ENCODE assay signal across 26 mouse cellular contexts in genomic region chr8:64811083-64811482, GRCm38 (mm10). TPM values are rescaled to one million over a fixed set of nuclear protein-coding genes. Genes with fewer than 3 reads are reported as not detected.
DNase-seq lines count a peak whose midpoint lies in the region; ATAC-seq and TF ChIP-seq lines count a peak whose summit lies in the region.
"Had no signal": no experiment of that assay in that cellular context is flagged by ENCODE, and none has a peak within 500 bp of the region (broad histone marks: within the 10 kb centered on the region; RNA-seq: fewer than 3 reads in every experiment).

No protein-coding gene starts in this region.

- peak; percentile 46; the same call in 1 of the 2 replicates for ATAC-seq in forebrain, embryonic 11.5 days (replicated peaks; ENCODE audit: low FRiP score)
- ATAC-seq in forebrain, embryonic 15.5 days (replicated peaks), result no peak
- 0 out of 2 replicates have a peak, but pooled peaks have one; percentile 24 for ATAC-seq in midbrain, embryonic 11.5 days (ENCODE audit: low FRiP score)
- ATAC-seq in midbrain, embryonic 15.5 days (replicated peaks), result peak; percentile 45; the same call in 1 of the 2 replicates
- no peak for ATAC-seq in midbrain, embryonic 13.5 days
- ATAC-seq: activated CD4-positive, CD25-positive, alpha-beta regulatory T cell, adult 4 months; CD4-positive, CD25-positive, alpha-beta regulatory T cell, adult 4 months; forebrain, embryonic 14.5 days; Patski had no signal

- no peaks in the 10 kb centered on the region for H3K36me3 ChIP-seq in forebrain, embryonic 11.5 days (ENCODE audit: control insufficient read depth, insufficient read depth, low read length)
- H3K36me3 ChIP-seq in forebrain, embryonic 15.5 days, result peaks cover 9% of the 10 kb centered on the region; the same call in 1 of the 2 replicates
- peaks cover 17% of the 10 kb centered on the region for H3K36me3 ChIP-seq in heart, embryonic 10.5 days
- H3K36me3 ChIP-seq in heart, adult 2 months (ENCODE audit: control insufficient read depth, insufficient read depth, low read length), result no peaks in the 10 kb centered on the region
- H3K36me3 ChIP-seq in midbrain, embryonic 11.5 days (ENCODE audit: control insufficient read depth, insufficient read depth, low read length), result 0 out of 2 replicates have a peak, but pooled peaks cover 3% of the 10 kb centered on the region
- peaks cover 32% of the 10 kb centered on the region for H3K36me3 ChIP-seq in midbrain, embryonic 10.5 days
- H3K36me3 ChIP-seq in midbrain, embryonic 15.5 days (replicated peaks), result peaks cover 9% of the 10 kb centered on the region; the same call in 1 of the 2 replicates
- peaks cover 15% of the 10 kb centered on the region for H3K36me3 ChIP-seq in midbrain, embryonic 13.5 days

- no peaks in the 10 kb centered on the region for H3K27me3 ChIP-seq in forebrain, embryonic 11.5 days (ENCODE audit: control insufficient read depth, insufficient read depth, low read length)
- H3K27me3 ChIP-seq in forebrain, embryonic 15.5 days, result no peaks in the 10 kb centered on the region
- no peaks in the 10 kb centered on the region for H3K27me3 ChIP-seq in heart, embryonic 10.5 days (ENCODE audit: insufficient read depth, poor library complexity, severe bottlenecking)
- no peaks in the 10 kb centered on the region for H3K27me3 ChIP-seq in heart, adult 2 months (ENCODE audit: control insufficient read depth, insufficient read depth, low read length)
- no peaks in the 10 kb centered on the region for H3K27me3 ChIP-seq in midbrain, embryonic 11.5 days (ENCODE audit: control insufficient read depth, insufficient read depth, low read length)
- H3K27me3 ChIP-seq in midbrain, embryonic 10.5 days (ENCODE audit: low read depth, poor library complexity, severe bottlenecking), result no peaks in the 10 kb centered on the region
- H3K27me3 ChIP-seq in midbrain, embryonic 15.5 days (replicated peaks), result no peaks in the 10 kb centered on the region
- no peaks in the 10 kb centered on the region for H3K27me3 ChIP-seq in midbrain, embryonic 13.5 days
- H3K27me3 ChIP-seq: CH12.LX; embryonic facial prominence, embryonic 12.5 days; forebrain, embryonic 12.5 days; Patski had no signal

- H3K27ac ChIP-seq in forebrain, embryonic 11.5 days (ENCODE audit: low read depth, low read length), result no peak overlapping the region
- H3K27ac ChIP-seq in forebrain, embryonic 15.5 days (replicated peaks), result no peak overlapping the region
- no peak overlapping the region for H3K27ac ChIP-seq in heart, embryonic 10.5 days
- H3K27ac ChIP-seq in heart, adult 2 months, result no peak overlapping the region
- no peak overlapping the region for H3K27ac ChIP-seq in midbrain, embryonic 11.5 days (ENCODE audit: low read depth, low read length)
- H3K27ac ChIP-seq in midbrain, embryonic 10.5 days (replicated peaks), result no peak overlapping the region
- no peak overlapping the region for H3K27ac ChIP-seq in midbrain, embryonic 15.5 days
- H3K27ac ChIP-seq in midbrain, embryonic 13.5 days, result no peak overlapping the region
- H3K27ac ChIP-seq: embryonic facial prominence, embryonic 10.5 days; embryonic facial prominence, embryonic 12.5 days; forebrain, embryonic 12.5 days had no signal

- no peak for DNase-seq in forebrain, embryonic 11.5 days (ENCODE audit: low spot score)
- peak; percentile 70 for DNase-seq in heart, embryonic 10.5 days (ENCODE audit: low spot score)
- no peak for DNase-seq in heart, adult 2 months
- no peak for DNase-seq in midbrain, embryonic 11.5 days (ENCODE audit: low spot score, missing footprints)
- no peak for DNase-seq in midbrain, embryonic 10.5 days (ENCODE audit: low spot score)
- DNase-seq: adrenal gland, adult 8-10 months; adrenal gland, postnatal 14 days; adrenal gland, postnatal 36 days; B cell, adult 2 months; cerebellum, adult 11-12 months; cerebellum, adult 2 months; cerebellum, adult 9-10 months; cerebellum, postnatal 10 days; cerebellum, postnatal 25 days had no signal

- no peak overlapping the region for H3K9ac ChIP-seq in forebrain, embryonic 11.5 days (ENCODE audit: low read length)
- H3K9ac ChIP-seq in forebrain, embryonic 15.5 days (replicated peaks), result no peak overlapping the region
- H3K9ac ChIP-seq in heart, adult 2 months (ENCODE audit: low read depth, low read length), result no peak overlapping the region
- no peak overlapping the region for H3K9ac ChIP-seq in midbrain, embryonic 11.5 days (ENCODE audit: low read length)
- H3K9ac ChIP-seq in midbrain, embryonic 15.5 days, result no peak overlapping the region
- no peak overlapping the region for H3K9ac ChIP-seq in midbrain, embryonic 13.5 days (replicated peaks)
- H3K9ac ChIP-seq: embryonic facial prominence, embryonic 12.5 days; forebrain, embryonic 12.5 days had no signal

- 82% methylated on average over 4 of the region's 4 CpGs for WGBS in forebrain, embryonic 11.5 days
- WGBS in forebrain, embryonic 15.5 days, result 73% methylated on average over 4 of the region's 4 CpGs
- WGBS in heart, embryonic 10.5 days, result 98% methylated on average over 4 of the region's 4 CpGs
- 97% methylated on average over 4 of the region's 4 CpGs for WGBS in heart, adult 2 months
- WGBS in midbrain, embryonic 11.5 days, result 96% methylated on average over 4 of the region's 4 CpGs
- 95% methylated on average over 4 of the region's 4 CpGs for whole genome bisulfite sequencing in midbrain, embryonic 10.5 days
- 84% methylated on average over 4 of the region's 4 CpGs for WGBS in midbrain, embryonic 15.5 days
- 85% methylated on average over 4 of the region's 4 CpGs for WGBS in midbrain, embryonic 13.5 days

- H3K9me3 ChIP-seq in forebrain, embryonic 11.5 days (ENCODE audit: control insufficient read depth, low read length), result no peaks in the 10 kb centered on the region; the same call in 1 of the 2 replicates
- H3K9me3 ChIP-seq in forebrain, embryonic 15.5 days, result no peaks in the 10 kb centered on the region
- H3K9me3 ChIP-seq in heart, embryonic 10.5 days, result no peaks in the 10 kb centered on the region
- no peaks in the 10 kb centered on the region for H3K9me3 ChIP-seq in midbrain, embryonic 11.5 days (ENCODE audit: control insufficient read depth, low read length)
- H3K9me3 ChIP-seq in midbrain, embryonic 10.5 days (replicated peaks), result no peaks in the 10 kb centered on the region
- no peaks in the 10 kb centered on the region for H3K9me3 ChIP-seq in midbrain, embryonic 15.5 days
- H3K9me3 ChIP-seq in midbrain, embryonic 13.5 days, result no peaks in the 10 kb centered on the region
- H3K9me3 ChIP-seq: embryonic facial prominence, embryonic 10.5 days; embryonic facial prominence, embryonic 12.5 days; forebrain, embryonic 12.5 days; G1E had no signal

- no peaks in the 10 kb centered on the region for H3K4me1 ChIP-seq in forebrain, embryonic 11.5 days (replicated peaks; ENCODE audit: control insufficient read depth, insufficient read depth, low read length)
- no peaks in the 10 kb centered on the region for H3K4me1 ChIP-seq in forebrain, embryonic 15.5 days
- H3K4me1 ChIP-seq in heart, embryonic 10.5 days, result no peaks in the 10 kb centered on the region
- 0 out of 2 replicates have a peak, but pooled peaks cover 2% of the 10 kb centered on the region for H3K4me1 ChIP-seq in heart, adult 2 months (ENCODE audit: control insufficient read depth, insufficient read depth, low read length)
- H3K4me1 ChIP-seq in midbrain, embryonic 11.5 days (ENCODE audit: control insufficient read depth, insufficient read depth, low read length), result no peaks in the 10 kb centered on the region
- H3K4me1 ChIP-seq in midbrain, embryonic 10.5 days, result no peaks in the 10 kb centered on the region
- H3K4me1 ChIP-seq in midbrain, embryonic 15.5 days, result no peaks in the 10 kb centered on the region
- H3K4me1 ChIP-seq in midbrain, embryonic 13.5 days (replicated peaks), result 0 out of 2 replicates have a peak, but pooled peaks cover 3% of the 10 kb centered on the region
- H3K4me1 ChIP-seq: embryonic facial prominence, embryonic 10.5 days; embryonic facial prominence, embryonic 12.5 days; forebrain, embryonic 12.5 days had no signal

- no peak for TF ChIP-seq CTCF in heart, adult 2 months (IDR thresholded peaks at IDR 0.05)

- H3K4me2 ChIP-seq in forebrain, embryonic 11.5 days (ENCODE audit: low read depth, low read length, severe bottlenecking), result no peak overlapping the region
- no peak overlapping the region for H3K4me2 ChIP-seq in forebrain, embryonic 15.5 days (replicated peaks)
- no peak overlapping the region for H3K4me2 ChIP-seq in midbrain, embryonic 11.5 days
- no peak overlapping the region for H3K4me2 ChIP-seq in midbrain, embryonic 15.5 days
- H3K4me2 ChIP-seq in midbrain, embryonic 13.5 days (replicated peaks), result no peak overlapping the region
- H3K4me2 ChIP-seq: embryonic facial prominence, embryonic 12.5 days; forebrain, embryonic 12.5 days had no signal

- intact Hi-C loops in heart, adult 2 months (cut with DNase I), result no loop called here

- TF ChIP-seq EP300 in heart, adult 2 months (IDR thresholded peaks at IDR 0.05; ENCODE audit: insufficient read depth, low read depth, low read length), result no peak

- H3K4me3 ChIP-seq in forebrain, embryonic 11.5 days (ENCODE audit: low read depth, low read length), result no peak overlapping the region
- no peak overlapping the region for H3K4me3 ChIP-seq in forebrain, embryonic 15.5 days
- H3K4me3 ChIP-seq in heart, embryonic 10.5 days, result no peak overlapping the region
- H3K4me3 ChIP-seq in heart, adult 2 months, result no peak overlapping the region
- H3K4me3 ChIP-seq in midbrain, embryonic 11.5 days (ENCODE audit: low read depth, low read length), result no peak overlapping the region
- H3K4me3 ChIP-seq in midbrain, embryonic 10.5 days, result no peak overlapping the region
- H3K4me3 ChIP-seq in midbrain, embryonic 15.5 days, result no peak overlapping the region
- no peak overlapping the region for H3K4me3 ChIP-seq in midbrain, embryonic 13.5 days (replicated peaks)
- H3K4me3 ChIP-seq: embryonic facial prominence, embryonic 10.5 days; embryonic facial prominence, embryonic 12.5 days; forebrain, embryonic 12.5 days had no signal

- no peaks in the 10 kb centered on the region for H3K79me2 ChIP-seq in heart, adult 2 months (replicated peaks; ENCODE audit: control insufficient read depth, insufficient read depth, low read length)

- no peak for TF ChIP-seq POLR2A in heart, adult 2 months (IDR thresholded peaks at IDR 0.05; ENCODE audit: insufficient read depth, low read depth, low read length)

RNA-seq across cellular contexts. Expression of gene Klhl2, which starts 38.7 kb away (rescaled TPM):
- polyA plus RNA-seq in forebrain, embryonic 11.5 days (2014; fragmentation: Nextera tagmentation; extraction: Ambion mirVana), result 22.6 and 26.0 TPM in 2 replicates
- polyA plus RNA-seq in forebrain, embryonic 15.5 days (2015; fragmentation: Nextera tagmentation; extraction: Ambion mirVana), result 41.7 and 42.3 TPM in 2 replicates
- polyA plus RNA-seq in heart, embryonic 10.5 days (2016; fragmentation: Nextera tagmentation; extraction: Ambion mirVana), result 10.0 and 11.9 TPM in 2 replicates
- 10 to 100 TPM; 14.5 to 19.4 TPM for total RNA-seq in heart, adult 2 months (2021)
- polyA plus RNA-seq in heart, adult 2 months (2012; rRNA removed), result 6.0 and 8.1 TPM in 2 replicates
- polyA plus RNA-seq in midbrain, embryonic 11.5 days (2014; fragmentation: Nextera tagmentation; extraction: Ambion mirVana), result 18.9 and 19.4 TPM in 2 replicates
- 9.3 and 11.3 TPM in 2 replicates for polyA plus RNA-seq in midbrain, embryonic 10.5 days (2016; fragmentation: Nextera tagmentation; extraction: Ambion mirVana)
- polyA plus RNA-seq in midbrain, embryonic 15.5 days (2015; fragmentation: Nextera tagmentation; extraction: Ambion mirVana), result 43.4 and 43.8 TPM in 2 replicates
- polyA plus RNA-seq in midbrain, embryonic 13.5 days (2015; fragmentation: Nextera tagmentation; extraction: Ambion mirVana), result 17.2 and 20.7 TPM in 2 replicates

Comparison
In these comparisons a context has a peak if more than half of its experiments do, and no peak if none do; other contexts are left out.
1. ATAC-seq: peak in forebrain, embryonic 11.5 days (single experiment), midbrain, embryonic 11.5 days (single experiment) and midbrain, embryonic 15.5 days (single experiment); none in forebrain, embryonic 15.5 days (single experiment) and midbrain, embryonic 13.5 days (single experiment).